Mouse (Mus musculus): Measurements from ENCODE around the gene Cnga1. TPM values are rescaled to one million over a fixed set of nuclear protein-coding genes. Genes with fewer than 3 reads are reported as not detected.
"Not testable (repeated sequence)": the region's sequence is repeated elsewhere in the genome, so short reads cannot be mapped to it uniquely, and the experiment has no call there.

Gene Cnga1
- polyA plus RNA-seq, 1 experiment from 2014 or later: not detected

GRCm38 (mm10) chr5:72640072-72640471 lies 4.0 kb downstream of the Cnga1 start:
- WGBS: 86% methylated on average over 1 of the region's 1 CpGs
- Histone ChIP-seq H3K4me1 (replicated peaks) (no peaks in the 10 kb centered on the region), H3K36me3 (no peaks in the 10 kb centered on the region), H3K4me2 (no peak overlapping the region), H3K27me3 (peaks cover 4% of the 10 kb centered on the region; the same call in 1 of the 2 replicates), H3K9me3 (replicated peaks) (no peaks in the 10 kb centered on the region), H3K27ac (no peak overlapping the region), H3K9ac (no peak overlapping the region), H3K4me3 (no peak overlapping the region)
- ATAC-seq (replicated peaks; ENCODE audit: insufficient number of reproducible peaks, insufficient read depth, low FRiP score, low read depth): no peak

DNA sequence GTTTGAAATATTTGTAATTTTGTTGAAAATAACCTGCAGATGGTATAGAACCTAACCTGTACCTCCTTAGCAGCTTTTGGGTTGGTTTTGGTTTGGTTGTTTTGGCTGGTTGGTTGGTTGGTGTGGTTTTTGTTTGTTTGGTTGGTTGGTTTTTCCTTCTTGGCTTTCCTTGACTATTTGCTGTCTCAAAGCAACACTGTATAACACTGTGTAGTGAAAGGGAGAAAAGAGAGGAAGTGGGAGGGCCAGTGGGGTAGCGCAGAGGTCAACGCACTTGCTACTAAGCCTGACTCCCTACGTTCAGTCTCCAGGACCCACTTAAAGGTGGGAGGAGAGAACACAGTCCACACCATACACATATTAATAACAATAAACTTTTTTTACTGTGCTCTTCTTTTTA lies 7.5 kb downstream of the Cnga1 start:
- no peak for ATAC-seq (replicated peaks; ENCODE audit: insufficient number of reproducible peaks, insufficient read depth, low FRiP score, low read depth)
- no peak overlapping the region for H3K4me2 ChIP-seq
- no peaks in the 10 kb centered on the region for H3K36me3 ChIP-seq
- no peaks in the 10 kb centered on the region for H3K9me3 ChIP-seq (replicated peaks)
- no peak overlapping the region for H3K9ac ChIP-seq
- 78% methylated on average over 3 of the region's 3 CpGs for WGBS
- no peak overlapping the region for H3K27ac ChIP-seq
- H3K4me1 ChIP-seq (replicated peaks): no peaks in the 10 kb centered on the region
- H3K27me3 ChIP-seq: no peaks in the 10 kb centered on the region
- H3K4me3 ChIP-seq: no peak overlapping the region

DNA sequence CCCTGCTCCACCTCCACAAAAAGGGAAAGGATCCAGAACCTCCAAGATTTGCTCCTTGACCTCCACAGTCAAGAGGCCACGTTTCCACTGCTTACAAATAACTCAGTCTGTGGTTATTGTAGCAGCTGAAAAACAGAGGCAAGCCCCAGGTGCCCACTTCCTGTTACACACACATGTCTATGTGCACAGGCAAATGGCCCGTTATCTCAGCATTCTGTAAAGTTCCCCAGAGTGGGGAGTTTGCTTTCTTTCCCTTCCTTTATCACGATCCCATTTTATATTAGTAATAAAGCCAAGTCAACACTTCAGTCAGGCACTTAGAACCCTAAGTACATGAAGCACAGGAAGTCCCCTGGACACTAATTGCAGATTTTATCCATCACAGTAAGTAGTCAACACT lies 8.0 kb downstream of the Cnga1 start:
- H3K4me2 ChIP-seq: no peak overlapping the region
- no peak overlapping the region for H3K9ac ChIP-seq
- no peak for ATAC-seq (replicated peaks; ENCODE audit: insufficient number of reproducible peaks, insufficient read depth, low FRiP score, low read depth)
- no peaks in the 10 kb centered on the region for H3K36me3 ChIP-seq
- H3K27me3 ChIP-seq: no peaks in the 10 kb centered on the region
- H3K4me1 ChIP-seq (replicated peaks): no peaks in the 10 kb centered on the region
- no peak overlapping the region for H3K4me3 ChIP-seq
- no peak overlapping the region for H3K27ac ChIP-seq
- no peaks in the 10 kb centered on the region for H3K9me3 ChIP-seq (replicated peaks)
- WGBS: 46% methylated on average over 3 of the region's 3 CpGs

DNA sequence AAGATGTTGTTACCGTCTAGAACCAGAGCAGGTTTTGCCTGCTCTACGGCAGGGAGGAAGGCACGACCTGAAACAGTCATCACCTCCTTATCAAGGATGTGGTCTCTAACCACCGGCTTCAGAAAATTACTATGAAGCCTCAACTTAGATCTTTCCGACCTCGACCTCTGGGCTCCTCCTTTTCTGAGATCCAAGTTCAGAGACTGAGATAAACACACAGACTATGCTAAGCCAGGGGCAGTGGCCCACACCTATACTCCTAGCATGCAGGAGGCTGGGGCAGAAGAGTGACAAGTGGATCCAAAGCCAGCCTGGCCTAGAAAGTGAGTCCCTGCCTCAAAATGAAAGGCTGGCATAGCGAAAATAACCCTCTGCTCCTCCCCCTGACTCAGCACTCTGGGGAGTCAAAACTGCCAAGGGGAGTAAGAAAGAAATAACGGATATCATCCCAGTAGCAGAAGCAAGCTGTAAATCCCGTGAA lies 9.2 kb downstream of the Cnga1 start:
- H3K27ac ChIP-seq: no peak overlapping the region
- 64% methylated on average over 9 of the region's 9 CpGs for WGBS

GRCm38 (mm10) chr5:72630026-72630425 lies 14.0 kb downstream of the Cnga1 start:
- Histone ChIP-seq H3K9ac (no peak overlapping the region), H3K36me3 (no peaks in the 10 kb centered on the region), H3K4me1 (replicated peaks) (no peaks in the 10 kb centered on the region), H3K4me3 (no peak overlapping the region), H3K4me2 (no peak overlapping the region), H3K9me3 (replicated peaks) (no peaks in the 10 kb centered on the region), H3K27me3 (no peaks in the 10 kb centered on the region), H3K27ac (no peak overlapping the region)
- ATAC-seq (replicated peaks; ENCODE audit: insufficient number of reproducible peaks, insufficient read depth, low FRiP score, low read depth): no peak
- WGBS: 69% methylated on average over 6 of the region's 6 CpGs

More for the DNA sequence above, 9.2 kb downstream of the Cnga1 start:
- Histone ChIP-seq H3K4me3 (no peak overlapping the region), H3K9me3 (replicated peaks) (no peaks in the 10 kb centered on the region), H3K36me3 (no peaks in the 10 kb centered on the region), H3K27me3 (no peaks in the 10 kb centered on the region), H3K4me1 (replicated peaks) (no peaks in the 10 kb centered on the region), H3K4me2 (no peak overlapping the region), H3K9ac (no peak overlapping the region)
- ATAC-seq (replicated peaks; ENCODE audit: insufficient number of reproducible peaks, insufficient read depth, low FRiP score, low read depth): no peak

- no peak for ATAC-seq (replicated peaks; ENCODE audit: insufficient number of reproducible peaks, insufficient read depth, low FRiP score, low read depth)
- Histone ChIP-seq H3K27ac (no peak overlapping the region), H3K36me3 (no peaks in the 10 kb centered on the region), H3K9me3 (replicated peaks) (no peaks in the 10 kb centered on the region), H3K4me2 (no peak overlapping the region), H3K9ac (no peak overlapping the region), H3K27me3 (no peaks in the 10 kb centered on the region), H3K4me1 (replicated peaks) (no peaks in the 10 kb centered on the region), H3K4me3 (no peak overlapping the region)
- WGBS: 72% methylated on average over 1 of the region's 1 CpGs
Observed at GRCm38 (mm10) chr5:72621022-72621421, 23.1 kb downstream of the Cnga1 start.

GRCm38 (mm10) chr5:72617413-72617812 lies 26.7 kb downstream of the Cnga1 start:
- no peak for ATAC-seq (replicated peaks; ENCODE audit: insufficient number of reproducible peaks, insufficient read depth, low FRiP score, low read depth)
- Histone ChIP-seq H3K36me3 (no peaks in the 10 kb centered on the region), H3K9ac (no peak overlapping the region), H3K4me2 (no peak overlapping the region), H3K27ac (no peak overlapping the region), H3K4me1 (replicated peaks) (no peaks in the 10 kb centered on the region), H3K27me3 (no peaks in the 10 kb centered on the region), H3K9me3 (replicated peaks) (no peaks in the 10 kb centered on the region), H3K4me3 (no peak overlapping the region)
- whole genome bisulfite sequencing: 68% methylated on average over 4 of the region's 4 CpGs

- H3K9ac ChIP-seq: no peak overlapping the region
- H3K4me3 ChIP-seq: no peak overlapping the region
- H3K9me3 ChIP-seq (replicated peaks): no peaks in the 10 kb centered on the region
- H3K27ac ChIP-seq: no peak overlapping the region
- no peaks in the 10 kb centered on the region for H3K27me3 ChIP-seq
- no peaks in the 10 kb centered on the region for H3K4me1 ChIP-seq (replicated peaks)
- 86% methylated on average over 4 of the region's 4 CpGs for WGBS
- no peak overlapping the region for H3K4me2 ChIP-seq
- no peak for ATAC-seq (replicated peaks; ENCODE audit: insufficient number of reproducible peaks, insufficient read depth, low FRiP score, low read depth)
- H3K36me3 ChIP-seq: no peaks in the 10 kb centered on the region
Observed at GRCm38 (mm10) chr5:72603138-72603537, 40.9 kb downstream of the Cnga1 start.

- Histone ChIP-seq H3K27me3 (no peaks in the 10 kb centered on the region), H3K9me3 (replicated peaks) (no peaks in the 10 kb centered on the region), H3K9ac (no peak overlapping the region), H3K4me2 (no peak overlapping the region), H3K4me3 (no peak overlapping the region), H3K36me3 (no peaks in the 10 kb centered on the region), H3K4me1 (replicated peaks) (no peaks in the 10 kb centered on the region), H3K27ac (no peak overlapping the region)
- WGBS: 16% methylated on average over 5 of the region's 5 CpGs
- no peak for ATAC-seq (replicated peaks; ENCODE audit: insufficient number of reproducible peaks, insufficient read depth, low FRiP score, low read depth)
Observed at GRCm38 (mm10) chr5:72601006-72601405, 43.1 kb downstream of the Cnga1 start.

- Histone ChIP-seq H3K4me2 (peak within 1 kb of the TSS; percentile 85), H3K27me3 (peaks cover 25% of the 10 kb centered on the region), H3K4me1 (replicated peaks) (peaks cover 6% of the 10 kb centered on the region), H3K9ac (no peak within 1 kb of the TSS), H3K27ac (no peak within 1 kb of the TSS), H3K36me3 (no peaks in the 10 kb centered on the region), H3K9me3 (replicated peaks) (no peaks in the 10 kb centered on the region), H3K4me3 (peak within 1 kb of the TSS; percentile 47)
- WGBS: 4% methylated on average over 36 of the region's 38 CpGs
- 0 out of 2 replicates have a peak, but pooled peaks have one; percentile 14 for ATAC-seq (replicated peaks; ENCODE audit: insufficient number of reproducible peaks, insufficient read depth, low FRiP score, low read depth)
Observed at GRCm38 (mm10) chr5:72587192-72587681, 56.8 kb downstream of the Cnga1 start, which contains the start of gene Gm5868. Gm5868 (minus strand) TSS chr5:72587551.

- not testable (repeated sequence) for ATAC-seq (replicated peaks; ENCODE audit: insufficient number of reproducible peaks, insufficient read depth, low FRiP score, low read depth)
- 40% methylated on average over 25 of the region's 25 CpGs for WGBS
Observed at GRCm38 (mm10) chr5:72586667-72587191, 57.3 kb downstream of the Cnga1 start.

DNA sequence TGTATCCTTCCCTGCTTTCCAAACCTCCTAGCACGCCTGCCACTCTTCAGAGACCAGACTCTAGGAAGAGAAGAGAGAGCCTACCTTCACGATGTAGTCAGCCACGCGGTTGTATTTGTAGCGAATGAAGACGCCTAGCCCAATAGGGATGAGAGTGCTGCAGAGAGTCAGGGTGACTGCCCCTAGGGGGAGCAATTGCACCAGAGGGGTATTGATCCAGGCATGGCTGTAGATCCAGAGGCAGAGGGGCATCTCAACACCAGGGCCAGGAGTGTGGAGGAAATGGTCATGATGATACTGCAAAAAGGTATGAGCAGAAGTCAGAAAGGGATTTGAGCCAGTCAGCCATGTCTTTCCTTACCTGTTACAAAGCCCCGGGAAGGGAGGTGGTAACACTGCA lies 58.0 kb downstream of the Cnga1 start:
- H3K27ac ChIP-seq; H3K9me3 ChIP-seq (replicated peaks); H3K4me2 ChIP-seq; H3K9ac ChIP-seq; ATAC-seq (replicated peaks; ENCODE audit: insufficient number of reproducible peaks, insufficient read depth, low FRiP score, low read depth); H3K36me3 ChIP-seq; H3K4me3 ChIP-seq; H3K4me1 ChIP-seq (replicated peaks): not testable (repeated sequence)
- WGBS: 39% methylated on average over 7 of the region's 7 CpGs
- H3K27me3 ChIP-seq: peaks cover 28% of the 10 kb centered on the region

More at GRCm38 (mm10) chr5:72586667-72587191, 57.3 kb downstream of the Cnga1 start:
- Histone ChIP-seq H3K4me3 (peak overlapping the region; percentile 47), H3K27me3 (peaks cover 25% of the 10 kb centered on the region), H3K4me2 (peak overlapping the region; percentile 85)
- not testable (repeated sequence) for H3K4me1 ChIP-seq (replicated peaks); H3K9me3 ChIP-seq (replicated peaks); H3K36me3 ChIP-seq; H3K27ac ChIP-seq; H3K9ac ChIP-seq

All from heart, embryonic 15.5 days (tissue).